Mouse (Mus musculus): Measurements from ENCODE around the gene Teddm2. TPM values are rescaled to one million over a fixed set of nuclear protein-coding genes. Genes with fewer than 3 reads are reported as not detected.

Teddm2 gene
- 0.27 and 0.35 TPM in 2 replicates for polyA plus RNA-seq (2012; rRNA removed)

DNA sequence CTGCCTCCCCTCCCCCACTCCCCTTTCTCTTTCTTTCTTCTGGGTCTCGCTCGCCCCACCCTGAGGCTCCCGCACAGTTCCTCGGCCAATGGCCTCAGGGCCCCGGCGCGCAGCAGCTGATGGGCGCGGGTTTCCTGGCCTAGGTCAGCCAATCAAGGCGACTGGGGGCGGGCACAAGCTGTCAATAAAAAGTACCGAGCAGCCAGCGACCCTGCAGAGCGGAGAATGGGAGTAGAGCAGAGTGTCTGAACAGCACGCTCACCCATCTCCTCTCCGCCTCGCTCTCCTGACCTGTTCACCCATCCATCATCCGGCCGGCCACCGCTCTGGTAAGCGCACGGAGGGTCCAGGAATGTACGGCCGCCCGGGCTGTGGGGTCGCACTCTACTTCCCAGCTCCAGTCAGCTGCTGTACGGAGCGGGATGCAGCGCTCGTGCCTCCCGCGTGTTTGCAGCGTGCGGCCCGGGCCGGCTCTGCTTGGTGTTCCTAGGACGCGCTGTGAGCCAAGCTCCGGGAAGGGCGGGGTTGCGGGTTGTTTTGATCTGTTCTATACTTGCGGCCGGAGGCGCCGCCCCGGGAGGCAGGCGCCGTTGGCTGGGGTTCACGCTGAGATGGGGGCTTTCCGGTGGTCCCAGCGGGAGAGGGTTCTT lies at the start of gene Teddm2, which contains the start of gene Glul:
Teddm2 (minus strand) TSS at position 498 of the 650 bp plus-strand sequence.
Glul (plus strand) TSS at position 214 of the 650 bp plus-strand sequence.

DNA sequence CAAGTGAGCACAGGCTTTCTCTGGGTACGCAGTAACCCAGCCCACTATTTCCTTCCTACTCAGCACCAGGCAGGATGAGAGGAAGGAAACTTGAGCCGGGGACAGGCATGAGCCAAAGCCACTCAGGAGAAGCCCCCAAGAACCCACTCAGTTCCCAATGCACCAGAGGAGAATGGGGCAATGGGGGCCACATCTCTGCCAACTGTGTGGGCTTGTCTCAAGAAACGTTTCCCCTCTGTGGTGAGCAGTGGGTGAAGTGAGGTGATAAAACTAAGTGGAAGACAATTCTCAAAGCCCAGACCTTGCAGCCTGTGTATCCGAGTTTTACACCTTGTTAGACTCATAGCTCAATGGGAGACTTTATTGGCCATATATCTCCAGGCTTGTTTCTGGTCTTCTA lies 8.6 kb downstream of the Teddm2 start, which contains the start of gene Teddm1a:
Teddm1a (plus strand) TSS at position 301 of the 400 bp plus-strand sequence.

DNA sequence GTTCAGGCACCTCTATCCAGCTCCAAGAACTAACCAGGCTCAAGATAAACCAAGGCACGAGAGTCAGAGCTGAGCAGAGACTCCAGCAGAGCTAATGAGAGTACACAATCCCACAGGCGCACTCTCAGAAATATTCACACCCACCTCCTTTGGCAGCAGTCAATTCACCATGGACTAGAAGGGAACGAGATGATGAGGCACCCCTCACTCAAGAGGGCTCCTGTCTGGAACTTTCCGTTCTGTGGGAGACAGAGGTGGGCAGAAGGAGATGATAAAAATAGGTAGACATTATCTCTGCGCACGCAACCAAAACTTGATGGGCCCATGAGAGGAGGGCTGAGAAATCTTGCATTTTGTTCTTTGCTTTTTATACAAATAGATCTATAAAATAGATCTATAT lies 26.0 kb downstream of the Teddm2 start, which contains the start of gene Teddm1b:
Teddm1b (plus strand) TSS at position 301 of the 400 bp plus-strand sequence.

DNA sequence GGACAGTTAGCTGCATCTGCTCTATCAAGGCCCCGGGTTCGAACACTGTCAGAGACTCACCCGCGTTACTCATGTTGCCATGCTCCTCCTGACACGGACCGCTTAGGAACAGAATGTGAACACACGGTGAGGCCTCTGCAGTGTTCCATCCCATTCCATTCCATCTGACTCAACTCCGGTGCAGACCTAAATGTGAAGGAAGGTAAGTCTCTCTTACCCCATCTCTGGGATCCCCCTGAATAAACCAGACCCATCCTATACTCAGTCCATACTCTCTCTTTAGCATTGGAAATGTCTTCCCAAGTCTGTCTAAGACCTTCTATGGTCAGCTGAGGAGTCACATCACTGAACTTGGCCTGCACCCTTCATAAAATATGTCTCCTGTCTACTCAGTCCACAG lies 56.0 kb downstream of the Teddm2 start, which contains the start of gene Rgsl1:
Rgsl1 (minus strand) TSS at position 101 of the 400 bp plus-strand sequence.

Other genes starting within 250 kb of the Teddm2 start
- gene Rgs8, start 247.2 kb downstream of the Teddm2 start, polyA plus RNA-seq (2012; rRNA removed), result 0.48 and 0.66 TPM in 2 replicates
- gene Rgs16, start 159.9 kb downstream of the Teddm2 start, polyA plus RNA-seq (2012; rRNA removed), result 2.7 and 3.1 TPM in 2 replicates
- 36.4 and 40.3 TPM in 2 replicates for gene Rnasel, start 150.8 kb downstream of the Teddm2 start, polyA plus RNA-seq (2012; rRNA removed)
- gene Rgsl1, start 56.1 kb downstream of the Teddm2 start, polyA plus RNA-seq (2012; rRNA removed), result 0.06 TPM in 1 of 2 replicates, not detected in the other
- not detected in 2 replicates for gene Teddm1b, start 25.9 kb downstream of the Teddm2 start, polyA plus RNA-seq (2012; rRNA removed)
- gene Teddm1a, start 8.5 kb downstream of the Teddm2 start, polyA plus RNA-seq (2012; rRNA removed), result not detected in 2 replicates
- 211 and 268 TPM in 2 replicates for gene Glul, start 284 bp downstream of the Teddm2 start, polyA plus RNA-seq (2012; rRNA removed)

All from colon, adult 2 months (tissue).